Mouse (Mus musculus) B cell, adult (primary cell): ENCODE measurements around the gene Vmn1r167. TPM values are rescaled to one million over a fixed set of nuclear protein-coding genes. Genes with fewer than 3 reads are reported as not detected.

Source experiments
- total RNA-seq: library from RNA; stranded (reverse); gene quantifications from 4 replicates; pipeline ENCODE4 v1.2.4, GENCODE M21; 2023; ENCODE audit not compliant: inconsistent age

The Vmn1r167 gene
- not detected in 4 replicates for total RNA-seq

DNA sequence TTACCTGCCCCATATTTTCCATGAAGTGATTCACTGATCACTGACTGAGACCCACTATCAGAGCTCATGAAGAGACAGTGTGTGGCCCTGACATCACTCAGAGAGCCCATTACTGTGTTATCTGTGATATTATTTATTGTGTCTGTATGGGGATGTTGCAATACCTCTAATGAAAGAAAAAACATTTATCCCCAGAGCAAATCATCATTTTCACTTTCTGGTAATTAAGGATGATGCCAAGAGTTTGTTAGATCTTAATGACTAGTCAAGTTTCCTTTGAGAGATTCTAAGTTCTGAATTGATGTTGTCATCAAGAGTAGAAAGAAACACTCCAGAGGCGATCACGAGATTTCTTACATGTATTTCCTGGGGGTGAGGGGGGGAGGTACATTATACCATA, at the start of gene Vmn1r167:
Vmn1r167 (minus strand) TSS at position 101 of the 400 bp plus-strand sequence.

DNA sequence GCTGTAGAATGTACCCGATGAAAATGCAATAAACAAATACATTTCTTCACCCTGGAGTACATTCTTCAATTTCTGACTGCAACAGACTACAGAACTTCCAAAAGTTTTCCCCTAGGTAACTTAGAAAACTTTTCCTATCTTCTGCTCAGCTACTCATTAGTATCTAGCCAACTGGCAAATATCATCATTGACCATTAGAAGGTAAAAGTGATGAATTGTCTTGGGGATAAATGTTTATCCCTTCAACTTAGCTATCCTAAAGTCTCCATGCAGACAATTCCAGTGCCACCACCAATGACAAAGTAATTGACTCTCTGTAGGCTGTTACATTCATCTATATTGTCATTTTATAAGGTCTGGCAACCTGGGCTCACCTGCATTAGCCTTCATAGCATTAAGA, 32.4 kb upstream of the Vmn1r167 start, which contains the start of gene Vmn1r168:
Vmn1r168 (plus strand) TSS at position 301 of the 400 bp plus-strand sequence.

Other genes starting within 250 kb of the Vmn1r167 start
- gene Gm6902, start 228.3 kb downstream of the Vmn1r167 start, total RNA-seq: not detected in 4 replicates
- gene Nlrp4e, start 206.0 kb downstream of the Vmn1r167 start, total RNA-seq: not detected in 4 replicates
- gene Nlrp5, start 121.3 kb downstream of the Vmn1r167 start, total RNA-seq: not detected in 4 replicates
- not detected in 4 replicates for gene Vmn1r168, start 32.5 kb upstream of the Vmn1r167 start, total RNA-seq
- not detected in 4 replicates for gene Vmn1r169, start 68.3 kb upstream of the Vmn1r167 start, total RNA-seq
- not detected in 4 replicates for gene Vmn1r170, start 99.0 kb upstream of the Vmn1r167 start, total RNA-seq
- not detected in 4 replicates for gene Vmn1r171, start 123.5 kb upstream of the Vmn1r167 start, total RNA-seq
- gene Vmn1r172, start 151.1 kb upstream of the Vmn1r167 start, total RNA-seq: not detected in 4 replicates
- gene Vmn1r173, start 193.5 kb upstream of the Vmn1r167 start, total RNA-seq: not detected in 4 replicates
- gene Vmn1r174, start 245.1 kb upstream of the Vmn1r167 start, total RNA-seq: not detected in 4 replicates